Mouse (Mus musculus) lung, embryonic 15.5 days (tissue): ENCODE results near the gene Ptpn23. TPM values are rescaled to one million over a fixed set of nuclear protein-coding genes. Genes with fewer than 3 reads are reported as not detected.
A peak's percentile ranks its signal among the peaks of the same experiment; 100 is the strongest.

Source experiments
- ATAC-seq: fragments of 200-750 bp; cut with Nextera tagmentation; 2 replicates; pipeline ENCODE4 v1.8.0; 2017; ENCODE audit warnings: moderate number of reproducible peaks, borderline replicate concordance; ENCODE audit not compliant: low FRiP score, low TSS enrichment; ENCODE audit errors: extremely low read depth
- H3K27ac ChIP-seq: fragments of 300-500 bp; sonication (generic); 2 replicates; pipeline ENCODE4 v1.5.1; 2015; ENCODE audit warnings: moderate library complexity, mild to moderate bottlenecking, inconsistent platforms
- H3K27me3 ChIP-seq: fragments of 300-500 bp; sonication (generic); 2 replicates; pipeline ENCODE4 v1.6.1; 2015; ENCODE audit warnings: inconsistent platforms
- H3K36me3 ChIP-seq: fragments of 300-500 bp; sonication (generic); 2 replicates; pipeline ENCODE4 v1.6.1; 2015; ENCODE audit warnings: inconsistent platforms
- H3K4me1 ChIP-seq: fragments of 300-500 bp; sonication (generic); 2 replicates; pipeline ENCODE4 v1.6.1; 2015; ENCODE audit warnings: inconsistent platforms
- H3K4me2 ChIP-seq: fragments of 300-500 bp; sonication (generic); 2 replicates; pipeline ENCODE4 v1.6.1; 2015; ENCODE audit warnings: inconsistent platforms, mild to moderate bottlenecking, moderate library complexity
- H3K4me3 ChIP-seq: fragments of 300-500 bp; sonication (generic); 2 replicates; pipeline ENCODE4 v1.5.1; 2015; ENCODE audit warnings: mild to moderate bottlenecking, inconsistent platforms
- H3K9ac ChIP-seq: fragments of 300-500 bp; sonication (generic); 2 replicates; pipeline ENCODE4 v1.6.1; 2015; ENCODE audit warnings: inconsistent platforms
- H3K9me3 ChIP-seq: fragments of 300-500 bp; sonication (generic); 2 replicates; pipeline ENCODE4 v1.6.1; 2016; ENCODE audit warnings: inconsistent platforms
- whole genome bisulfite sequencing: fragments of 180-500 bp; shearing (Covaris S2); methylation state at CpG from one replicate; pipeline ENCODE4 v1.1.7; 2015; 5-methylcytosine and 5-hydroxymethylcytosine counted together
- polyA plus RNA-seq: library from polyadenylated mRNA; unstranded; fragments of >200 nt; fragmentation: Nextera tagmentation; extraction: Ambion mirVana; gene quantifications from 2 replicates; pipeline ENCODE4 v1.2.1, GENCODE M21; 2015

Gene Ptpn23
- polyA plus RNA-seq, 1 experiment from 2014 or later: 19.1 TPM

GRCm38 (mm10) chr9:110350188-110350587 is 57.8 kb downstream of the Ptpn23 start:
- no peak overlapping the region for H3K9ac ChIP-seq
- WGBS: 81% methylated on average over 5 of the region's 5 CpGs
- H3K36me3 ChIP-seq: no peaks in the 10 kb centered on the region
- H3K9me3 ChIP-seq: no peaks in the 10 kb centered on the region
- H3K27ac ChIP-seq: no peak overlapping the region
- H3K4me3 ChIP-seq: no peak overlapping the region
- ATAC-seq: no peak
- H3K4me2 ChIP-seq: no peak overlapping the region
- H3K27me3 ChIP-seq: no peaks in the 10 kb centered on the region
- 0 out of 2 replicates have a peak, but pooled peaks cover 8% of the 10 kb centered on the region for H3K4me1 ChIP-seq

DNA sequence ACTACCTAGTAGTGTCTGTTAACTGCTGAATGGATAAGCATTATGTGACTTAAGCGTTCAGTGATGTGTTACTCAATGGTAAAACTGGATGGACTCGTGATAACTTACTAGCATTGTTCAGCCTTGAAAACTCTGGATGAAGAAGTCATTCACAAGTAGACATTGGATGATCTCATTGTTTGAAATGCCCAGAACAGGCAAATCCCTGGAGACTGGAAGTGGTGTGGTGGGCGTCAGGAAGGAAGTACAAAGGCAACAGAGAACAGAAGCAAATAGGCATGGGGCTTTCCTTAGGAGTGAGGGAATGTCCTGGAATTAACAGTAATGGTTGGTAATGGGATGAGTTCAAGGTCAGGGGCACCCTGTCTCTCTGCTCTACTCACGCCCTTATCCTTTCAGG is 59.1 kb downstream of the Ptpn23 start:
- no peak for ATAC-seq
- Histone ChIP-seq H3K27me3 (no peaks in the 10 kb centered on the region), H3K27ac (0 out of 2 replicates have a peak overlapping the region, but pooled peaks have one; percentile 48), H3K9ac (no peak overlapping the region), H3K4me1 (peaks cover 9% of the 10 kb centered on the region; the same call in 1 of the 2 replicates), H3K4me2 (no peak overlapping the region), H3K36me3 (no peaks in the 10 kb centered on the region), H3K9me3 (no peaks in the 10 kb centered on the region), H3K4me3 (no peak overlapping the region)
- 57% methylated on average over 4 of the region's 4 CpGs for WGBS

GRCm38 (mm10) chr9:110345057-110345739 is 62.8 kb downstream of the Ptpn23 start:
- Histone ChIP-seq H3K4me2 (no peak overlapping the region), H3K36me3 (no peaks in the 10 kb centered on the region), H3K9me3 (no peaks in the 10 kb centered on the region), H3K4me1 (peaks cover 9% of the 10 kb centered on the region; the same call in 1 of the 2 replicates), H3K9ac (no peak overlapping the region), H3K27me3 (no peaks in the 10 kb centered on the region), H3K4me3 (no peak overlapping the region), H3K27ac (peak overlapping the region; percentile 26; the same call in 1 of the 2 replicates)
- WGBS: 45% methylated on average over 7 of the region's 7 CpGs
- no peak for ATAC-seq

DNA sequence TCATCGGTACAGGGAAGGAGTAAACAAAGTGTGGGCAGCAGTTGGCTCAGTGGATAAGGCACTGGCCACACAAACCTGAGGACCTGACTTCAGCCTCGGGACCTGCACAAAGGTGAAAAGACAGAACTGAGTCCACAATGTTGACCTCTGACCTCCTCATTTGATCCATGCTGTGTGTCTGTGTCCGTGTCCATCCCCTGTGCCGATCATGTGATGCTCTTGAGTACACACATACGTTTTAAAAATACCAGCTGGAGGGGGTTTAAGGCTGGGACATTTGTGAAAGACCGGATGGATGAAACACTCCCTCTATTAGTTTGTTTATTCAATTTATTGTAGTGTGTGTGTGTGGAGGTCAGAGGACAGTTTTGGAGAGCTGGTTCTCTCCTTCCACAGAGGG is 64.2 kb downstream of the Ptpn23 start:
- peaks cover 4% of the 10 kb centered on the region; the same call in 1 of the 2 replicates for H3K4me1 ChIP-seq
- no peak overlapping the region for H3K27ac ChIP-seq
- H3K36me3 ChIP-seq: no peaks in the 10 kb centered on the region
- H3K9me3 ChIP-seq: no peaks in the 10 kb centered on the region
- no peak overlapping the region for H3K9ac ChIP-seq
- 27% methylated on average over 6 of the region's 6 CpGs for WGBS
- no peak overlapping the region for H3K4me3 ChIP-seq
- no peaks in the 10 kb centered on the region for H3K27me3 ChIP-seq
- H3K4me2 ChIP-seq: no peak overlapping the region
- no peak for ATAC-seq

- H3K4me3 ChIP-seq: no peak overlapping the region
- ATAC-seq: no peak
- H3K27me3 ChIP-seq: no peaks in the 10 kb centered on the region
- WGBS: 80% methylated on average over 8 of the region's 8 CpGs
- H3K9ac ChIP-seq: no peak overlapping the region
- no peak overlapping the region for H3K4me2 ChIP-seq
- no peak overlapping the region for H3K27ac ChIP-seq
- H3K36me3 ChIP-seq: no peaks in the 10 kb centered on the region
- no peaks in the 10 kb centered on the region for H3K9me3 ChIP-seq
- H3K4me1 ChIP-seq: peaks cover 4% of the 10 kb centered on the region; the same call in 1 of the 2 replicates
Measured at GRCm38 (mm10) chr9:110342008-110342407, 66.0 kb downstream of the Ptpn23 start.

- Histone ChIP-seq H3K9me3 (no peaks in the 10 kb centered on the region), H3K4me3 (no peak overlapping the region), H3K9ac (no peak overlapping the region), H3K36me3 (no peaks in the 10 kb centered on the region), H3K4me2 (no peak overlapping the region), H3K27me3 (no peaks in the 10 kb centered on the region), H3K4me1 (peaks cover 1% of the 10 kb centered on the region; the same call in 1 of the 2 replicates), H3K27ac (no peak overlapping the region)
- no peak for ATAC-seq
- 76% methylated on average over 5 of the region's 5 CpGs for WGBS
Measured at GRCm38 (mm10) chr9:110340037-110340750, 67.8 kb downstream of the Ptpn23 start.

Other genes with a start within 250 kb of the Ptpn23 start
- gene Cspg5, start 164.4 kb downstream of the Ptpn23 start, polyA plus RNA-seq: 2.8 and 4.0 TPM in 2 replicates
- 30.4 and 31.1 TPM in 2 replicates for gene Elp6, start 103.0 kb downstream of the Ptpn23 start, polyA plus RNA-seq
- gene Scap, start 74.9 kb downstream of the Ptpn23 start, polyA plus RNA-seq: 30.3 and 31.0 TPM in 2 replicates
- gene Ngp, start 11.5 kb upstream of the Ptpn23 start, polyA plus RNA-seq: 2.9 and 3.7 TPM in 2 replicates
- gene Klhl18, start 68.5 kb upstream of the Ptpn23 start, polyA plus RNA-seq: 7.6 and 8.9 TPM in 2 replicates
- 1.4 and 1.8 TPM in 2 replicates for gene Kif9, start 68.7 kb upstream of the Ptpn23 start, polyA plus RNA-seq
- gene Setd2, start 124.4 kb upstream of the Ptpn23 start, polyA plus RNA-seq: 33.0 and 33.4 TPM in 2 replicates
- gene Nradd, start 216.2 kb upstream of the Ptpn23 start, polyA plus RNA-seq: 51.2 and 55.6 TPM in 2 replicates
- 3.6 and 4.2 TPM in 2 replicates for gene Nbeal2, start 245.9 kb upstream of the Ptpn23 start, polyA plus RNA-seq
- gene Ccdc12, start 248.3 kb upstream of the Ptpn23 start, polyA plus RNA-seq: 151 TPM in 2 replicates